Mouse (Mus musculus) hindbrain, embryonic 14.5 days (tissue): ENCODE results near the gene Mrpl10. TPM values are rescaled to one million over a fixed set of nuclear protein-coding genes. Genes with fewer than 3 reads are reported as not detected.
A peak's percentile ranks its signal among the peaks of the same experiment; 100 is the strongest.

ENCODE experiments used
- ATAC-seq: fragments of 200-750 bp; cut with Nextera tagmentation; 2 replicates; pipeline ENCODE4 v1.8.0; 2017; ENCODE audit warnings: moderate number of reproducible peaks, mild to moderate bottlenecking, moderate TSS enrichment, moderate library complexity; ENCODE audit not compliant: low FRiP score
- DNase-seq: peaks from one replicate; pipeline ENCODE4 v3.0.0-alpha.2; 2015; ENCODE audit warnings: low spot score
- H3K27ac ChIP-seq: fragments of 300-500 bp; sonication (generic); 2 replicates; pipeline ENCODE4 v1.5.1; 2014; ENCODE audit warnings: mild to moderate bottlenecking, moderate library complexity
- H3K27me3 ChIP-seq: fragments of 300-500 bp; sonication (generic); 2 replicates; pipeline ENCODE4 v1.6.1; 2014; ENCODE audit warnings: mild to moderate bottlenecking, low read length, mixed read lengths; ENCODE audit not compliant: control insufficient read depth, insufficient read depth
- H3K36me3 ChIP-seq: fragments of 300-500 bp; sonication (generic); replicated peaks from 2 replicates; pipeline ENCODE4 v1.6.1; 2014; ENCODE audit not compliant: control insufficient read depth, insufficient read depth
- H3K4me1 ChIP-seq: fragments of 300-500 bp; sonication (generic); replicated peaks from 2 replicates; pipeline ENCODE4 v1.6.1; 2014; ENCODE audit warnings: antibody characterized with exemption, low read length, mixed read lengths; ENCODE audit not compliant: control insufficient read depth, insufficient read depth
- H3K4me2 ChIP-seq: fragments of 300-500 bp; sonication (generic); replicated peaks from 2 replicates; pipeline ENCODE4 v1.6.1; 2014; ENCODE audit warnings: mild to moderate bottlenecking, moderate library complexity
- H3K4me3 ChIP-seq: fragments of 300-500 bp; sonication (generic); replicated peaks from 2 replicates; pipeline ENCODE4 v1.5.1; 2014; ENCODE audit warnings: mild to moderate bottlenecking, low read length
- H3K9ac ChIP-seq: fragments of 300-500 bp; sonication (generic); 2 replicates; pipeline ENCODE4 v1.6.1; 2014
- H3K9me3 ChIP-seq: fragments of 300-500 bp; sonication (generic); 2 replicates; pipeline ENCODE4 v1.6.1; 2016; ENCODE audit warnings: low read length; ENCODE audit not compliant: control insufficient read depth
- WGBS: fragments of 180-500 bp; shearing (Covaris S2); extraction: QIAGEN DNeasy Blood & Tissue Kit; methylation state at CpG from one replicate; pipeline ENCODE4 v1.1.7; 2014; 5-methylcytosine and 5-hydroxymethylcytosine counted together
- polyA plus RNA-seq: library from polyadenylated mRNA; unstranded; fragments of >200 nt; fragmentation: Nextera tagmentation; extraction: Ambion mirVana; gene quantifications from 2 replicates; pipeline ENCODE4 v1.2.1, GENCODE M21; 2014

Gene Mrpl10
- polyA plus RNA-seq, result 60.5 TPM in 2 replicates

GRCm38 (mm10) chr11:97041022-97041899 lies at the start of gene Mrpl10, which contains the start of gene Lrrc46:
Mrpl10 (plus strand) TSS chr11:97041560.
Lrrc46 (minus strand) TSS chr11:97041407.
- Histone ChIP-seq H3K4me3 (peak within 1 kb of the TSS; percentile 68), H3K4me1 (peaks cover 6% of the 10 kb centered on the region), H3K36me3 (0 out of 2 replicates have a peak, but pooled peaks cover 4% of the 10 kb centered on the region), H3K27me3 (no peaks in the 10 kb centered on the region), H3K9ac (peak within 1 kb of the TSS; percentile 64), H3K4me2 (peak within 1 kb of the TSS; percentile 81), H3K9me3 (no peaks in the 10 kb centered on the region), H3K27ac (peak within 1 kb of the TSS; percentile 80)
- ATAC-seq, result peak; percentile 90
- peak; percentile 99 for DNase-seq
- under 1% methylated on average over 48 of the region's 48 CpGs for WGBS

DNA sequence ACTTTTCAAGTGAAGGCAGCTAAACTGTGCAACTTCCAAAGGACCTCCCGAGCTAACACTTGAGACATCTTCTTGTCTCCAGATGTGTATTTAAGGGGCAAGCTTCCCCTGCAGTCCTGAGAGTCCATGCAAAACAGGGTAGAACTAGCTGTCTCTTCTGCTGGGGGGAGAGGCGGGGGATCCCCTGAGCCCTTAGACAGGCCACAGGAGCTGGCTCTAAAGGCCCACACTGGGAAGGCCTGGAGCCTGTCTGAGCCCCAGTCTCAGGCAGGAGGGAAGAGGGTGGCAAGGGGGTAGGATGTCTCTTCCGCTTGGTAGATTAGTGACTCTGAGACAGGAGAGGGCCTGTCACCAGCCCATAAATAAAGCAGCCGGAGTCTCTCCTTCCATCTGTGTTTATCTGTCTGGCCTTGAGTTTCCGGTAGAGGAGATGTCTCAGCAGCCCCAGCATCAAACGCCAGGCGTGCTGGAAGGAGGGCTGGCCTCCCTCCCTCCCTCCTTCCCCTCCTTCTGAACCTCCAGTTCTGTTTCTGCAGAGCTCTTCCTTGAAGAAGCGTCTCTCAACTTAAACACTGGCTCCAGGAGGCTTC lies 48.5 kb upstream of the Mrpl10 start:
- peaks cover 3% of the 10 kb centered on the region; the same call in 1 of the 2 replicates for H3K27me3 ChIP-seq
- H3K9ac ChIP-seq, result no peak overlapping the region
- H3K4me2 ChIP-seq, result no peak overlapping the region
- no peak for DNase-seq
- 53% methylated on average over 8 of the region's 8 CpGs for WGBS
- ATAC-seq, result no peak
- no peaks in the 10 kb centered on the region for H3K36me3 ChIP-seq
- peaks cover 14% of the 10 kb centered on the region for H3K4me1 ChIP-seq
- H3K27ac ChIP-seq, result no peak overlapping the region
- no peak overlapping the region for H3K4me3 ChIP-seq
- no peaks in the 10 kb centered on the region for H3K9me3 ChIP-seq

DNA sequence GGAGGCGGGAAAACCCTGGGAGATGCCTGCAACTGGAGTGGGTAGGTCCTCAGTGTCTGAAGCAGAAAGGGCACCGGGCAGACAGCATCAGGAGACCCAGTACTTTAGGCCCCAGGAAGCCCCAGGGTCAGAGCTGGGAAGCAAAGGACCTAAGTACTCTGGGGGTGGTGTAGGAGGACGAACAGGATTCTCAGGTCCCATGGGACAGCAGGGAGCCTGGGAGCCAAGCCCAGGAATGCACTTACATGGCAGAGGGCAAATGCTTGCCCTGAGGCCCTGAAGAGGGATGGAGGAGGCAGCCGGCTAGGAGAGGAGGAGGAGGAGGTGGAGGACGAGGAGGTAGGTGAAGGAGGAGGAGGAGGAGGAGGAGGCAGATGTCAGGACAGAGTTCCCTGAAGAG lies 46.3 kb upstream of the Mrpl10 start:
- Histone ChIP-seq H3K4me3 (no peak overlapping the region), H3K27ac (no peak overlapping the region), H3K36me3 (no peaks in the 10 kb centered on the region), H3K4me2 (no peak overlapping the region), H3K4me1 (peaks cover 14% of the 10 kb centered on the region), H3K27me3 (no peaks in the 10 kb centered on the region), H3K9me3 (no peaks in the 10 kb centered on the region), H3K9ac (no peak overlapping the region)
- DNase-seq (no peak), ATAC-seq (no peak)
- WGBS, result 20% methylated on average over 5 of the region's 5 CpGs

- Histone ChIP-seq H3K27ac (no peak overlapping the region), H3K4me3 (no peak overlapping the region), H3K9ac (no peak overlapping the region), H3K9me3 (no peaks in the 10 kb centered on the region), H3K36me3 (no peaks in the 10 kb centered on the region), H3K4me1 (peaks cover 14% of the 10 kb centered on the region), H3K4me2 (no peak overlapping the region), H3K27me3 (no peaks in the 10 kb centered on the region)
- ATAC-seq (no peak), DNase-seq (no peak)
- WGBS, result 80% methylated on average over 15 of the region's 15 CpGs
These were observed 45.3 kb upstream of the Mrpl10 start for GRCm38 (mm10) chr11:96995836-96996772.

- Histone ChIP-seq H3K27me3 (no peaks in the 10 kb centered on the region), H3K9ac (peak overlapping the region; percentile 60), H3K9me3 (no peaks in the 10 kb centered on the region), H3K36me3 (no peaks in the 10 kb centered on the region), H3K4me2 (peak overlapping the region; percentile 62), H3K4me3 (peak overlapping the region; percentile 28), H3K27ac (no peak overlapping the region), H3K4me1 (peaks cover 14% of the 10 kb centered on the region)
- ATAC-seq, result 0 out of 2 replicates have a peak, but pooled peaks have one; percentile 27
- no peak for DNase-seq
- WGBS, result 5% methylated on average over 17 of the region's 17 CpGs
These were observed 44.5 kb upstream of the Mrpl10 start for GRCm38 (mm10) chr11:96996773-96997379.

GRCm38 (mm10) chr11:96997380-96997956 lies 43.9 kb upstream of the Mrpl10 start:
- Histone ChIP-seq H3K4me3 (peak overlapping the region; percentile 28), H3K4me1 (peaks cover 14% of the 10 kb centered on the region), H3K36me3 (no peaks in the 10 kb centered on the region), H3K27me3 (no peaks in the 10 kb centered on the region), H3K9me3 (no peaks in the 10 kb centered on the region), H3K9ac (peak overlapping the region; percentile 60), H3K27ac (no peak overlapping the region), H3K4me2 (peak overlapping the region; percentile 62)
- no peak for DNase-seq
- WGBS, result 3% methylated on average over 30 of the region's 30 CpGs
- ATAC-seq, result peak; percentile 27; the same call in 1 of the 2 replicates

GRCm38 (mm10) chr11:97003170-97003569 lies 38.2 kb upstream of the Mrpl10 start:
- H3K4me2 ChIP-seq, result no peak overlapping the region
- DNase-seq (no peak), ATAC-seq (no peak)
- no peaks in the 10 kb centered on the region for H3K9me3 ChIP-seq
- 24% methylated on average over 5 of the region's 5 CpGs for whole genome bisulfite sequencing
- H3K4me3 ChIP-seq, result no peak overlapping the region
- H3K4me1 ChIP-seq, result no peaks in the 10 kb centered on the region
- H3K27me3 ChIP-seq, result 0 out of 2 replicates have a peak, but pooled peaks cover 5% of the 10 kb centered on the region
- no peak overlapping the region for H3K9ac ChIP-seq
- no peaks in the 10 kb centered on the region for H3K36me3 ChIP-seq
- no peak overlapping the region for H3K27ac ChIP-seq

- 0 out of 2 replicates have a peak, but pooled peaks cover 5% of the 10 kb centered on the region for H3K27me3 ChIP-seq
These were observed 34.1 kb upstream of the Mrpl10 start for GRCm38 (mm10) chr11:97007093-97007794.

More at GRCm38 (mm10) chr11:97007093-97007794, 34.1 kb upstream of the Mrpl10 start:
- ATAC-seq, result no peak
- no peak overlapping the region for H3K27ac ChIP-seq
- H3K4me2 ChIP-seq, result no peak overlapping the region
- H3K36me3 ChIP-seq, result no peaks in the 10 kb centered on the region
- 78% methylated on average over 9 of the region's 9 CpGs for WGBS
- no peaks in the 10 kb centered on the region for H3K4me1 ChIP-seq
- H3K9ac ChIP-seq, result no peak overlapping the region
- no peak for DNase-seq
- no peak overlapping the region for H3K4me3 ChIP-seq
- H3K9me3 ChIP-seq, result no peaks in the 10 kb centered on the region
